Mouse (Mus musculus): ENCODE measurements around the gene Rab6a. TPM values are rescaled to one million over a fixed set of nuclear protein-coding genes. Genes with fewer than 3 reads are reported as not detected.
A peak's percentile ranks its signal among the peaks of the same experiment; 100 is the strongest.

Gene Rab6a
- total and polyA plus RNA-seq, 2 experiments from 2014 or later = 289 to 363 TPM

GRCm38 (mm10) chr7:100642413-100642812 lies 35.2 kb downstream of the Rab6a start:
- 91% methylated on average over 4 of the region's 4 CpGs for WGBS
- Histone ChIP-seq H3K27ac (ENCODE audit: low read depth, low read length) (no peak overlapping the region), H3K27me3 (ENCODE audit: insufficient read depth, low read length) (no peaks in the 10 kb centered on the region), H3K9me3 (ENCODE audit: low read length) (no peaks in the 10 kb centered on the region), H3K4me1 (ENCODE audit: insufficient read depth, low read length) (no peaks in the 10 kb centered on the region), H3K9ac (replicated peaks; ENCODE audit: low read length, poor library complexity, severe bottlenecking) (no peak overlapping the region), H3K4me2 (ENCODE audit: low read depth, low read length, poor library complexity, severe bottlenecking) (no peak overlapping the region), H3K4me3 (ENCODE audit: low read depth, low read length) (no peak overlapping the region), H3K36me3 (ENCODE audit: insufficient read depth, low read length) (peaks cover 5% of the 10 kb centered on the region; the same call in 1 of the 2 replicates)
- no peak for ATAC-seq (ENCODE audit: low FRiP score)
- no peak for TF ChIP-seq CTCF (IDR thresholded peaks at IDR 0.05)
- no peak for DNase-seq (ENCODE audit: low spot score)

- WGBS = 29% methylated on average over 3 of the region's 3 CpGs
- Histone ChIP-seq H3K36me3 (ENCODE audit: insufficient read depth, low read length) (peaks cover 3% of the 10 kb centered on the region), H3K4me3 (ENCODE audit: low read depth, low read length) (no peak overlapping the region), H3K9ac (replicated peaks; ENCODE audit: low read length, poor library complexity, severe bottlenecking) (no peak overlapping the region), H3K4me1 (ENCODE audit: insufficient read depth, low read length) (no peaks in the 10 kb centered on the region), H3K9me3 (ENCODE audit: low read length) (no peaks in the 10 kb centered on the region), H3K27ac (ENCODE audit: low read depth, low read length) (no peak overlapping the region), H3K27me3 (ENCODE audit: insufficient read depth, low read length) (no peaks in the 10 kb centered on the region), H3K4me2 (ENCODE audit: low read depth, low read length, poor library complexity, severe bottlenecking) (no peak overlapping the region)
- DNase-seq (ENCODE audit: low spot score) = peak; percentile 80
- peak; percentile 77 for TF ChIP-seq CTCF (IDR thresholded peaks at IDR 0.05)
- no peak for ATAC-seq (ENCODE audit: low FRiP score)
These were observed 37.9 kb downstream of the Rab6a start for GRCm38 (mm10) chr7:100645147-100645546.

GRCm38 (mm10) chr7:100649095-100649494 lies 41.9 kb downstream of the Rab6a start:
- no peak for DNase-seq (ENCODE audit: low spot score)
- Histone ChIP-seq H3K4me3 (ENCODE audit: low read depth, low read length) (no peak overlapping the region), H3K27ac (ENCODE audit: low read depth, low read length) (no peak overlapping the region), H3K36me3 (ENCODE audit: insufficient read depth, low read length) (no peaks in the 10 kb centered on the region; the same call in 1 of the 2 replicates), H3K9ac (replicated peaks; ENCODE audit: low read length, poor library complexity, severe bottlenecking) (no peak overlapping the region), H3K27me3 (ENCODE audit: insufficient read depth, low read length) (no peaks in the 10 kb centered on the region), H3K4me1 (ENCODE audit: insufficient read depth, low read length) (no peaks in the 10 kb centered on the region), H3K9me3 (ENCODE audit: low read length) (no peaks in the 10 kb centered on the region), H3K4me2 (ENCODE audit: low read depth, low read length, poor library complexity, severe bottlenecking) (no peak overlapping the region)
- WGBS = 86% methylated on average over 4 of the region's 4 CpGs
- TF ChIP-seq CTCF (IDR thresholded peaks at IDR 0.05) = no peak
- ATAC-seq (ENCODE audit: low FRiP score) = no peak

GRCm38 (mm10) chr7:100649826-100650225 lies 42.6 kb downstream of the Rab6a start:
- H3K4me2 ChIP-seq (ENCODE audit: low read depth, low read length, poor library complexity, severe bottlenecking) = no peak overlapping the region
- no peaks in the 10 kb centered on the region for H3K9me3 ChIP-seq (ENCODE audit: low read length)
- H3K36me3 ChIP-seq (ENCODE audit: insufficient read depth, low read length) = no peaks in the 10 kb centered on the region; the same call in 1 of the 2 replicates
- WGBS = 83% methylated on average over 8 of the region's 8 CpGs
- ATAC-seq (ENCODE audit: low FRiP score) (no peak), DNase-seq (ENCODE audit: low spot score) (no peak)
- no peak overlapping the region for H3K9ac ChIP-seq (replicated peaks; ENCODE audit: low read length, poor library complexity, severe bottlenecking)
- H3K4me1 ChIP-seq (ENCODE audit: insufficient read depth, low read length) = no peaks in the 10 kb centered on the region
- no peak for TF ChIP-seq CTCF (IDR thresholded peaks at IDR 0.05)
- H3K4me3 ChIP-seq (ENCODE audit: low read depth, low read length) = no peak overlapping the region
- no peaks in the 10 kb centered on the region for H3K27me3 ChIP-seq (ENCODE audit: insufficient read depth, low read length)
- no peak overlapping the region for H3K27ac ChIP-seq (ENCODE audit: low read depth, low read length)

GRCm38 (mm10) chr7:100650421-100650820 lies 43.2 kb downstream of the Rab6a start:
- WGBS = 84% methylated on average over 6 of the region's 6 CpGs
- no peak overlapping the region for H3K4me2 ChIP-seq (ENCODE audit: low read depth, low read length, poor library complexity, severe bottlenecking)
- H3K9ac ChIP-seq (replicated peaks; ENCODE audit: low read length, poor library complexity, severe bottlenecking) = 0 out of 2 replicates have a peak overlapping the region, but pooled peaks have one; percentile 25
- H3K9me3 ChIP-seq (ENCODE audit: low read length) = no peaks in the 10 kb centered on the region
- H3K27ac ChIP-seq (ENCODE audit: low read depth, low read length) = no peak overlapping the region
- no peaks in the 10 kb centered on the region for H3K4me1 ChIP-seq (ENCODE audit: insufficient read depth, low read length)
- ATAC-seq (ENCODE audit: low FRiP score) = no peak
- H3K4me3 ChIP-seq (ENCODE audit: low read depth, low read length) = no peak overlapping the region
- TF ChIP-seq CTCF (IDR thresholded peaks at IDR 0.05) = no peak
- H3K36me3 ChIP-seq (ENCODE audit: insufficient read depth, low read length) = no peaks in the 10 kb centered on the region; the same call in 1 of the 2 replicates
- DNase-seq (ENCODE audit: low spot score) = no peak
- H3K27me3 ChIP-seq (ENCODE audit: insufficient read depth, low read length) = no peaks in the 10 kb centered on the region

- Histone ChIP-seq H3K27me3 (ENCODE audit: insufficient read depth, low read length) (no peaks in the 10 kb centered on the region), H3K4me2 (ENCODE audit: low read depth, low read length, poor library complexity, severe bottlenecking) (no peak overlapping the region), H3K27ac (ENCODE audit: low read depth, low read length) (no peak overlapping the region), H3K9ac (replicated peaks; ENCODE audit: low read length, poor library complexity, severe bottlenecking) (no peak overlapping the region), H3K36me3 (ENCODE audit: insufficient read depth, low read length) (no peaks in the 10 kb centered on the region; the same call in 1 of the 2 replicates), H3K9me3 (ENCODE audit: low read length) (no peaks in the 10 kb centered on the region), H3K4me3 (ENCODE audit: low read depth, low read length) (no peak overlapping the region), H3K4me1 (ENCODE audit: insufficient read depth, low read length) (no peaks in the 10 kb centered on the region)
- ATAC-seq (ENCODE audit: low FRiP score) (no peak), DNase-seq (ENCODE audit: low spot score) (no peak)
- 74% methylated on average over 4 of the region's 4 CpGs for WGBS
- no peak for TF ChIP-seq CTCF (IDR thresholded peaks at IDR 0.05)
These were observed 43.8 kb downstream of the Rab6a start for GRCm38 (mm10) chr7:100651011-100651410.
